Mouse (Mus musculus): ENCODE data around the gene Ncl. TPM values are rescaled to one million over a fixed set of nuclear protein-coding genes. Genes with fewer than 3 reads are reported as not detected.

The Ncl gene
- polyA plus RNA-seq, 1 experiment from 2014 or later: 410 TPM

- H3K27ac ChIP-seq (ENCODE audit: low read depth, low read length): no peak overlapping the region
- DNase-seq (ENCODE audit: low spot score): no peak
- peaks cover 16% of the 10 kb centered on the region; the same call in 1 of the 2 replicates for H3K4me1 ChIP-seq (replicated peaks; ENCODE audit: control insufficient read depth, insufficient read depth, low read length)
- no peak for ATAC-seq (replicated peaks; ENCODE audit: low FRiP score)
- H3K9me3 ChIP-seq (ENCODE audit: control insufficient read depth, low read length): no peaks in the 10 kb centered on the region
- H3K4me3 ChIP-seq (ENCODE audit: low read depth, low read length): no peak overlapping the region
- H3K27me3 ChIP-seq (ENCODE audit: control insufficient read depth, insufficient read depth, low read length): peaks cover 22% of the 10 kb centered on the region
- no peaks in the 10 kb centered on the region for H3K36me3 ChIP-seq (ENCODE audit: control insufficient read depth, insufficient read depth, low read length)
- no peak overlapping the region for H3K4me2 ChIP-seq (ENCODE audit: low read depth, low read length, severe bottlenecking)
- 93% methylated on average over 7 of the region's 7 CpGs for WGBS
- H3K9ac ChIP-seq (ENCODE audit: low read length): no peak overlapping the region
These were observed 51.9 kb downstream of the Ncl start for GRCm38 (mm10) chr1:86307177-86307762.

GRCm38 (mm10) chr1:86306686-86307085 lies 52.5 kb downstream of the Ncl start:
- WGBS: 87% methylated on average over 3 of the region's 3 CpGs
- Histone ChIP-seq H3K4me1 (replicated peaks; ENCODE audit: control insufficient read depth, insufficient read depth, low read length) (peaks cover 16% of the 10 kb centered on the region; the same call in 1 of the 2 replicates), H3K4me3 (ENCODE audit: low read depth, low read length) (no peak overlapping the region), H3K9ac (ENCODE audit: low read length) (no peak overlapping the region), H3K36me3 (ENCODE audit: control insufficient read depth, insufficient read depth, low read length) (no peaks in the 10 kb centered on the region), H3K9me3 (ENCODE audit: control insufficient read depth, low read length) (no peaks in the 10 kb centered on the region), H3K27ac (ENCODE audit: low read depth, low read length) (no peak overlapping the region), H3K4me2 (ENCODE audit: low read depth, low read length, severe bottlenecking) (no peak overlapping the region), H3K27me3 (ENCODE audit: control insufficient read depth, insufficient read depth, low read length) (peaks cover 25% of the 10 kb centered on the region)
- DNase-seq (ENCODE audit: low spot score) (no peak), ATAC-seq (replicated peaks; ENCODE audit: low FRiP score) (no peak)

GRCm38 (mm10) chr1:86303873-86304250 lies 55.3 kb downstream of the Ncl start:
- peak overlapping the region; percentile 56 for H3K9ac ChIP-seq (ENCODE audit: low read length)

GRCm38 (mm10) chr1:86303063-86303872 lies 55.9 kb downstream of the Ncl start:
- H3K4me1 ChIP-seq (replicated peaks; ENCODE audit: control insufficient read depth, insufficient read depth, low read length): peaks cover 8% of the 10 kb centered on the region; the same call in 1 of the 2 replicates
- peaks cover 25% of the 10 kb centered on the region for H3K27me3 ChIP-seq (ENCODE audit: control insufficient read depth, insufficient read depth, low read length)
- under 1% methylated on average over 63 of the region's 65 CpGs for WGBS
- no peak overlapping the region for H3K27ac ChIP-seq (ENCODE audit: low read depth, low read length)
- H3K9me3 ChIP-seq (ENCODE audit: control insufficient read depth, low read length): no peaks in the 10 kb centered on the region
- DNase-seq (ENCODE audit: low spot score) (peak; percentile 86), ATAC-seq (replicated peaks; ENCODE audit: low FRiP score) (peak; percentile 84)
- H3K4me3 ChIP-seq (ENCODE audit: low read depth, low read length): peak overlapping the region; percentile 55
- H3K36me3 ChIP-seq (ENCODE audit: control insufficient read depth, insufficient read depth, low read length): no peaks in the 10 kb centered on the region
- H3K4me2 ChIP-seq (ENCODE audit: low read depth, low read length, severe bottlenecking): peak overlapping the region; percentile 86
- H3K9ac ChIP-seq (ENCODE audit: low read length): peak overlapping the region; percentile 56

More at GRCm38 (mm10) chr1:86303873-86304250, 55.3 kb downstream of the Ncl start:
- Histone ChIP-seq H3K4me1 (replicated peaks; ENCODE audit: control insufficient read depth, insufficient read depth, low read length) (peaks cover 8% of the 10 kb centered on the region; the same call in 1 of the 2 replicates), H3K4me2 (ENCODE audit: low read depth, low read length, severe bottlenecking) (peak overlapping the region; percentile 86), H3K27ac (ENCODE audit: low read depth, low read length) (no peak overlapping the region), H3K4me3 (ENCODE audit: low read depth, low read length) (peak overlapping the region; percentile 55), H3K36me3 (ENCODE audit: control insufficient read depth, insufficient read depth, low read length) (no peaks in the 10 kb centered on the region), H3K27me3 (ENCODE audit: control insufficient read depth, insufficient read depth, low read length) (peaks cover 25% of the 10 kb centered on the region), H3K9me3 (ENCODE audit: control insufficient read depth, low read length) (no peaks in the 10 kb centered on the region)
- ATAC-seq (replicated peaks; ENCODE audit: low FRiP score): no peak
- no peak for DNase-seq (ENCODE audit: low spot score)
- WGBS: 3% methylated on average over 16 of the region's 16 CpGs

GRCm38 (mm10) chr1:86302532-86302931 lies 56.7 kb downstream of the Ncl start, which contains the start of gene B3gnt7:
B3gnt7 (plus strand) TSS chr1:86302832.
- no peak within 1 kb of the TSS for H3K27ac ChIP-seq (ENCODE audit: low read depth, low read length)
- H3K4me1 ChIP-seq (replicated peaks; ENCODE audit: control insufficient read depth, insufficient read depth, low read length): peaks cover 8% of the 10 kb centered on the region; the same call in 1 of the 2 replicates
- no peak for ATAC-seq (replicated peaks; ENCODE audit: low FRiP score)
- DNase-seq (ENCODE audit: low spot score): no peak
- H3K36me3 ChIP-seq (ENCODE audit: control insufficient read depth, insufficient read depth, low read length): no peaks in the 10 kb centered on the region
- H3K27me3 ChIP-seq (ENCODE audit: control insufficient read depth, insufficient read depth, low read length): peaks cover 25% of the 10 kb centered on the region
- H3K9me3 ChIP-seq (ENCODE audit: control insufficient read depth, low read length): no peaks in the 10 kb centered on the region
- H3K4me3 ChIP-seq (ENCODE audit: low read depth, low read length): peak within 1 kb of the TSS; percentile 55
- 11% methylated on average over 6 of the region's 6 CpGs for WGBS
- peak within 1 kb of the TSS; percentile 86 for H3K4me2 ChIP-seq (ENCODE audit: low read depth, low read length, severe bottlenecking)
- H3K9ac ChIP-seq (ENCODE audit: low read length): peak within 1 kb of the TSS; percentile 56

GRCm38 (mm10) chr1:86301221-86302091 lies 57.7 kb downstream of the Ncl start:
- H3K27ac ChIP-seq (ENCODE audit: low read depth, low read length): no peak overlapping the region
- peaks cover 8% of the 10 kb centered on the region; the same call in 1 of the 2 replicates for H3K4me1 ChIP-seq (replicated peaks; ENCODE audit: control insufficient read depth, insufficient read depth, low read length)
- no peak overlapping the region for H3K9ac ChIP-seq (ENCODE audit: low read length)
- H3K4me2 ChIP-seq (ENCODE audit: low read depth, low read length, severe bottlenecking): no peak overlapping the region
- 51% methylated on average over 6 of the region's 6 CpGs for WGBS
- no peaks in the 10 kb centered on the region for H3K9me3 ChIP-seq (ENCODE audit: control insufficient read depth, low read length)
- DNase-seq (ENCODE audit: low spot score) (no peak), ATAC-seq (replicated peaks; ENCODE audit: low FRiP score) (no peak)
- no peaks in the 10 kb centered on the region for H3K36me3 ChIP-seq (ENCODE audit: control insufficient read depth, insufficient read depth, low read length)
- no peak overlapping the region for H3K4me3 ChIP-seq (ENCODE audit: low read depth, low read length)
- H3K27me3 ChIP-seq (ENCODE audit: control insufficient read depth, insufficient read depth, low read length): peaks cover 25% of the 10 kb centered on the region

- no peak for ATAC-seq (replicated peaks; ENCODE audit: low FRiP score)
- Histone ChIP-seq H3K9ac (ENCODE audit: low read length) (no peak overlapping the region), H3K27ac (ENCODE audit: low read depth, low read length) (no peak overlapping the region), H3K27me3 (ENCODE audit: control insufficient read depth, insufficient read depth, low read length) (peaks cover 25% of the 10 kb centered on the region), H3K9me3 (ENCODE audit: control insufficient read depth, low read length) (no peaks in the 10 kb centered on the region), H3K4me3 (ENCODE audit: low read depth, low read length) (no peak overlapping the region), H3K4me2 (ENCODE audit: low read depth, low read length, severe bottlenecking) (no peak overlapping the region), H3K4me1 (replicated peaks; ENCODE audit: control insufficient read depth, insufficient read depth, low read length) (peaks cover 8% of the 10 kb centered on the region; the same call in 1 of the 2 replicates), H3K36me3 (ENCODE audit: control insufficient read depth, insufficient read depth, low read length) (no peaks in the 10 kb centered on the region)
- WGBS: 57% methylated on average over 7 of the region's 7 CpGs
- DNase-seq (ENCODE audit: low spot score): no peak
These were observed 58.5 kb downstream of the Ncl start for GRCm38 (mm10) chr1:86300731-86301130.

- Histone ChIP-seq H3K4me1 (replicated peaks; ENCODE audit: control insufficient read depth, insufficient read depth, low read length) (peaks cover 9% of the 10 kb centered on the region; the same call in 1 of the 2 replicates), H3K9me3 (ENCODE audit: control insufficient read depth, low read length) (no peaks in the 10 kb centered on the region), H3K27ac (ENCODE audit: low read depth, low read length) (no peak overlapping the region), H3K36me3 (ENCODE audit: control insufficient read depth, insufficient read depth, low read length) (no peaks in the 10 kb centered on the region), H3K4me3 (ENCODE audit: low read depth, low read length) (no peak overlapping the region), H3K9ac (ENCODE audit: low read length) (no peak overlapping the region), H3K4me2 (ENCODE audit: low read depth, low read length, severe bottlenecking) (no peak overlapping the region), H3K27me3 (ENCODE audit: control insufficient read depth, insufficient read depth, low read length) (peaks cover 25% of the 10 kb centered on the region)
- ATAC-seq (replicated peaks; ENCODE audit: low FRiP score) (no peak), DNase-seq (ENCODE audit: low spot score) (no peak)
- WGBS: 31% methylated on average over 2 of the region's 2 CpGs
These were observed 59.1 kb downstream of the Ncl start for GRCm38 (mm10) chr1:86300093-86300492.
